Mouse (Mus musculus): ENCODE data around the gene Map4k2.

Map4k2 gene

GRCm38 (mm10) chr19:6315573-6315972, 25.4 kb upstream of the Map4k2 start:
- DNase-seq (ENCODE audit: low read depth, low spot score): no peak

- no peak for DNase-seq (ENCODE audit: low read depth, low spot score)
These were observed 22.8 kb upstream of the Map4k2 start for GRCm38 (mm10) chr19:6318145-6318544.

DNA sequence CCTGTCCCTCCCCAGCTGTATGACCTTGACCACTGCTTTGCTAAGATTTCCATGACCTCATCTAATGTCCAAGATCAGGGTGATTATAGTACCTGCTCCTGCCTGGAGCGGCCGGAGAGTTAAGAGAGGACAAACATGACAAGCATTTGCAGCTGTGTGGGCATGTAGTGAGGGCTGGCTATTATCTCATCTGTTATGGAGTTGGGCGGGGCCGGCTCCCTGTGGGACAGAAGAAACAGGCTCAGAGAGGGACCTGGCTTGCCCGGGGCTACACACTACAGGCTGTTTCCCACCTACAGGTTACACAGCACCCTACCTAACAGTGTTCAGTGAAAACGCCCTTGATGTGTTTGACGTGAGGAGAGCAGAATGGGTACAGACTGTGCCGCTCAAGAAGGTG, 19.6 kb upstream of the Map4k2 start:
- no peak for DNase-seq (ENCODE audit: low read depth, low spot score)

DNA sequence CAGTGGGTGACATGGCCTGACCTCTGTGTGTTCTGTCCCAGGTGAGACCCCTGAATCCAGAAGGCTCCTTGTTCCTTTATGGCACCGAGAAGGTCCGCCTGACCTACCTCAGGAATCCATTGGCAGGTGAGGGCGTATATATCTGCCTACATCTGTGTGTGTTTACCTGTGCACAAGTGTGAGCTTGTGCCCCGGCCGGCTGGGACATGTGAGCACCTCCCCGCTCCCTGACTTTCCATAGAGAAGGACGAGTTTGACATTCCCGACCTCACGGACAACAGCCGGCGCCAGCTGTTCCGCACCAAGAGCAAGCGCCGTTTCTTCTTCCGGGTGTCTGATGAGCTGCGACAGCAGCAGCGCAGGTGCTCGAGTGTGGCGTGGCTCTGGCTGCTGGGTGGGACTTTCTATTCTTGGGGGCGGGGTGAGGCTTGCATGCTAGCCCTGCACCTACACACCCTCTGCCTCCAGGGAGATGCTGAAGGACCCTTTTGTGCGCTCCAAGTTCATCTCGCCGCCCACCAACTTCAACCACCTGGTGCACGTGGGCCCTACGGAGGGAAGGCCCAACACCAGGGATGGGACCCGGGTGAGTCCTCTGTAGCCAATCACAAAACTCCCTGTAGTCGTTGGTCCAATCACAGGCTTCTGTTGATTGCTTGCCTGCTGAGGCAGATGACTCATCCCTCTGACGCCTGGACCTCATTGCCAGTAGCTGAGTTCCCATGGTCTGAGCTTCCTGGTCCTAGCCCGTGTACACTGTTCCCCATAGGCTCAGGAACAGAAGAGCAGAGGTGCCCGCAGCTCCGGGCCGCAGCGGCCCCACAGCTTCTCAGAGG, 18.9 kb upstream of the Map4k2 start:
- DNase-seq (ENCODE audit: low read depth, low spot score): no peak

DNA sequence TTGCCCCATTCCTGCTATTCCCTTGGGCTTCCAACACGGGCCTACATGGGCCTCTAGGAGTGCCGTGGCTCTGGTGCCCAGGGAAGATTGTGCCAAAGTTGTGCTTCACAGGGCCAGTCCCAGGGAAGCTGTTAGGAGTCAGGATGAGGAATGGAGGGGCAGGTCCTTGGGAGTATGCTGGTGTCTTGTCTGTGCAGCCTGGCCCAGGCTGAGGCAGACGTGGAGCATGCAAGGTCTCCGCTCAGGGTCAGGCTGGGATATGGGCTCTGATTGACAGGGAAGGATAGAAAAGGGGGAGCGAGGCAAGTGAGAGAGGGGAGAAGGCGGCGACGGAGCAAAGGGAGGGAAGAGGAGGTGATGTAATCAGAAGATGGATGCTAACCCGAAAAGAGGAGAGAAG, 16.2 kb upstream of the Map4k2 start:
- DNase-seq (ENCODE audit: low read depth, low spot score): no peak

DNA sequence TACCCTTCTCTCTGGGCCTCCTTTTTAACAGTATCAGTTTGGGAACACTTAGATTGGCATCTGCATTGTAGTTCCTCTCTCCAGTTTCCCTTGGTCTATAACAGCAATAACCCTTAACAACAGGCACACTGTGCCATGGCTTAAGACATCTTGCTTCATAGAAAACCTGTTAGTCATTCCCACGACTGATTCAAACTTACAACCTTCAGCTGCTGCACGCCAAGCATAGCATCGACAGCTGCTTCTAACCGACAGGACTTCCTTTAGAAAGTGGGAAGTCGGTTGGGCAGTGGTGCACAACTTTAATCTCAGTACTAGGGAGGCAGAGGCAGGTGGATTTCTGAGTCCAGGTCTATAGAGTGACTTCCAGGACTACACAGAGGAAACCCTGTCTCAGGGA, 9.8 kb upstream of the Map4k2 start:
- no peak for DNase-seq (ENCODE audit: low read depth, low spot score)

GRCm38 (mm10) chr19:6331719-6332516, 9.0 kb upstream of the Map4k2 start:
- no peak for DNase-seq (ENCODE audit: low read depth, low spot score)

GRCm38 (mm10) chr19:6333761-6334595, 7.0 kb upstream of the Map4k2 start:
- no peak for DNase-seq (ENCODE audit: low read depth, low spot score)

- peak; percentile 97 for DNase-seq (ENCODE audit: low read depth, low spot score)
These were observed 6.1 kb upstream of the Map4k2 start, which contains the start of gene Men1 for GRCm38 (mm10) chr19:6334673-6335457. Men1 (plus strand) TSS chr19:6334979.

DNA sequence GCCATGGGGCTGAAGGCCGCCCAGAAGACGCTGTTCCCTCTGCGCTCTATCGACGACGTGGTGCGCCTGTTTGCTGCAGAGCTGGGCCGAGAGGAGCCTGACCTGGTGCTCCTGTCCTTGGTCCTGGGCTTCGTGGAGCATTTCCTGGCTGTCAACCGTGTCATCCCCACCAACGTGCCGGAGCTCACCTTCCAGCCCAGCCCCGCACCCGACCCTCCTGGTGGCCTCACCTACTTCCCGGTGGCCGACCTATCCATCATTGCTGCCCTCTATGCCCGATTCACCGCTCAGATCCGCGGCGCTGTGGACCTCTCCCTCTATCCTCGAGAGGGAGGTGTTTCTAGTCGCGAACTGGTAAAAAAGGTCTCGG, 5.5 kb upstream of the Map4k2 start:
- no peak for DNase-seq (ENCODE audit: low read depth, low spot score)

- DNase-seq (ENCODE audit: low read depth, low spot score): no peak
These were observed 4.0 kb upstream of the Map4k2 start for GRCm38 (mm10) chr19:6336920-6337319.

GRCm38 (mm10) chr19:6338171-6338570, 2.8 kb upstream of the Map4k2 start:
- DNase-seq (ENCODE audit: low read depth, low spot score): no peak

GRCm38 (mm10) chr19:6338716-6339115, 2.2 kb upstream of the Map4k2 start:
- no peak for DNase-seq (ENCODE audit: low read depth, low spot score)

- DNase-seq (ENCODE audit: low read depth, low spot score): no peak
These were observed 1.7 kb upstream of the Map4k2 start for GRCm38 (mm10) chr19:6339191-6339590.

- no peak for DNase-seq (ENCODE audit: low read depth, low spot score)
These were observed 938 bp upstream of the Map4k2 start for GRCm38 (mm10) chr19:6339890-6340504.

- DNase-seq (ENCODE audit: low read depth, low spot score): no peak
These were observed 630 bp downstream of the Map4k2 start for GRCm38 (mm10) chr19:6341453-6342077.

- no peak for DNase-seq (ENCODE audit: low read depth, low spot score)
These were observed 1.5 kb downstream of the Map4k2 start for GRCm38 (mm10) chr19:6342276-6342933.

DNA sequence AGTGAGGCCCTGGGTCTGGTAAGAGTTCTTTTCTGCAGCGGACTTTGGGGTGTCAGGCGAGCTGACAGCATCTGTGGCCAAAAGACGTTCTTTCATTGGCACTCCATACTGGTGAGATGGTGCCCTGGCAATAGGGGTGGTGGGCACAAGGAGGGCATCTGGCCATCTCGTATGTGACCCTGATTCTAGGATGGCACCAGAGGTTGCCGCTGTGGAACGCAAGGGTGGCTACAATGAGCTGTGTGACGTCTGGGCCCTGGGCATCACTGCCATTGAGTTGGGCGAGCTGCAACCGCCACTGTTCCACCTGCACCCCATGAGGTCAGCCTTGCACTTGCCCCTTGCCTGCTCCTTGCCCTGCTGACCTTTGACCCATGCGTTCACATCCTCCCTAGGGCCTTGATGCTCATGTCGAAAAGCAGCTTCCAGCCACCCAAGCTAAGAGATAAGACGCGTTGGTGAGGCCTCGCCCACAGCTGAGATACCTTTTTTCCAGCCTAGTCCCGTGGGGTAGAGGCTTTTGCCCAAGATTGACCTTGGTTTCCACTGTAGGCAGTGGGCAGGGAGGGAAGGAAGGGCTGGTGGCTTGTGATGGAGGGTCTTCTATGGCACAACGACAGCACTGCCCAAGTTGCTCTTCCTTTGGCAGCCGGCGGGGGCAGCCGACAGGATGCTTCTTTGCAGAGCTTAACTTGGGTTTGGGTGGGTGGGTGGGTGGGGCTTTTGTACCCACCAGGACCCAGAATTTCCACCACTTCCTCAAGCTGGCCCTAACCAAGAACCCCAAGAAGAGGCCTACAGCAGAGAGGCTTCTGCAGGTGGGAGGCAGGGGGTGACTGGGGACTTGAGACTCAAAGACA, 2.4 kb downstream of the Map4k2 start:
- no peak for DNase-seq (ENCODE audit: low read depth, low spot score)

DNA sequence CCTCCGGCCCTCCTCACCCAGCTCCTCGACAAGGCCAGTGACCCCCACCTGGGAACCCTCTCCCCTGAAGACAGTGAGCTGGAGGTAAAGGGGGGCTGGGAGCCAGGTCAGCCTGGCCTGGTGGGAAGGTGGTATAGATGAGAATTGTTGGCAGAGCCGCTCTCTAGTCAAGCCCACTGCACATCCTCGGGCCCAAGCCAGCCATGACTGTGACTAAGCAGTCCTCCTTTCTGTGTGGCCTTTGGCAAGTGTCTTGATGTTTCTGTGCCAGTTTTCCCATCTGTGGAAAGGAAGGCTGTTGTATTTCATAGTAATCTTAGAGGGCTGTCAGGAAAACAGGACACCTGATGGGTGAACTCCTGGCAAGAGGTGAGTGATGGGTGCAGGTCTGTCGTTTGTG, 3.1 kb downstream of the Map4k2 start:
- no peak for DNase-seq (ENCODE audit: low read depth, low spot score)
